Mouse (Mus musculus) neutrophil, adult 5-6 weeks (primary cell): ENCODE measurements around the gene Hyal1. TPM values are rescaled to one million over a fixed set of nuclear protein-coding genes. Genes with fewer than 3 reads are reported as not detected.

ENCODE experiments used
- ATAC-seq: fragments of 151-379, 151-347 bp; 2 replicates; pipeline ENCODE4 v1.8.0; 2017; ENCODE audit warnings: mild to moderate bottlenecking, moderate TSS enrichment; ENCODE audit not compliant: insufficient number of reproducible peaks, poor library complexity, low FRiP score, severe bottlenecking; ENCODE audit errors: extremely low read depth
- total RNA-seq: library from RNA; stranded (forward); fragments of 200-1000 nt; gene quantifications from 2 replicates; pipeline ENCODE4 v1.2.3, GENCODE M21; 2017

The Hyal1 gene
- 2.6 and 2.8 TPM in 2 replicates for total RNA-seq

DNA sequence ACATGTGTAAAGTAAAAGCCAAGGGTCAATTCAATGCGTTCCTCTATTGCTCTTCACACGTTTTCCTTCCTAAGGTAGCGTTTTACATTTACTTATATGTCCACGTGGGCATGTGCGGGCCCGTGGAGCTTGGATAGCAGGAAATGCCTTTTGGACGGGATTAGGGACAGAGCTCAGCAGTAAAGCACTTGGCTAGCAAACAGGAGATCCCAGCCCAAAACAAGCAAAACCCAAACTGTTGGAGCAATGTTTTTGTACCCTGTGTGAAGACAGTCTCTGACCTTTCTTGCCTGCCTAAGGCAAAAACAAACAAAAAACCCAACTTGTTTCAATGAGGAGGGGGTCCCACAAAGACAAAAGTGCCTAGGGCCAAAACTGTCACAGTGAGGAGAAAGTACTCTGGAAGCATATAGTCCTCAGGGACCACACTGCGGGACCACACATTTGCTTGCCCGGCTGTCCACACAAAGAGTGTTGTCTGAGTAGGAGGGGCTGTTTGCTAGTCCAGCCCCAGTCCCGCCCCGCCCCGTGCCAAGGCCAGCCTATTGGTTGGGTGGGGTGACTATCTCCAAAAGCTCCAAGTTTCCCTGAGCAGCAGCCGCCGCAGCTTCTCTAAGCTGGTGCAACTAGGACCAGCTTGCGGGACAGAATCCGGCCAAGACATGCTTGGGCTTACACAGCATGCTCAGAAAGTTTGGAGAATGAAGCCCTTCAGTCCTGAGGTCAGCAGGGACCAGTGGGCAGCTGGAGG lies at the start of gene Hyal1:
Gene Hyal1, plus strand, starts transcription at position 571 of the 751 bp plus-strand sequence.
- ATAC-seq: no peak

DNA sequence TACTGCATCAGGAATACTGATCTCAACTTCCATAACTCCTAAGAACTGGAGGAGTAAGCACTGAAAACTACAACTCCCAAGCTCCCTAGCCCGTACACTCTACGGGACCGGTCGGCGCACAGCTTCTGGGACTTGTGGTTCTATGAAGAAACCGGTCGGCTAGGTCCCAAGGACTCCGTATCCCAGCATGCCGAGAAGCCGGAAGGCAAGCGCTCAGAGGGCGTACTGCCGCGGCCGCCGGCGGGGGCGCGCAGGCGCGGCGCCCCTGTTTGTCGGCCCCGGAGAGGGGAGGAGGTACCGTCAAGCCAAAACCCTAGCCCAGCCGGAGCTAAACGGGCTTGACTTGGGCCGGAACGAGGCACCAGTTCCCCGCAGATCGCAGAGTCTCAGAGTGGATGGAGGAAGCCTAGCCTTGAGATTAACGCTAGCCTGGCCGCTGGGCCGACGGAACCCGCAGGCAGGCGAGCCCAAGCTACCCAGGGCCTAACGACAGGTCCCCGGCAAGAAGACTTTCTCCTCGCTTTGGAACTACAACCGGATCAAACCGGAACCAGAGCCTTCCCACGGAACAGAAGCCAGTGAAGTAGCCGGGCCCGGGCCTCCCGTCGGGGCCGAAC lies 42.8 kb upstream of the Hyal1 start, which contains the start of gene Tmem115:
Gene Tmem115, plus strand, starts transcription at position 155 of the 617 bp plus-strand sequence.
- ATAC-seq: peak; percentile 92

DNA sequence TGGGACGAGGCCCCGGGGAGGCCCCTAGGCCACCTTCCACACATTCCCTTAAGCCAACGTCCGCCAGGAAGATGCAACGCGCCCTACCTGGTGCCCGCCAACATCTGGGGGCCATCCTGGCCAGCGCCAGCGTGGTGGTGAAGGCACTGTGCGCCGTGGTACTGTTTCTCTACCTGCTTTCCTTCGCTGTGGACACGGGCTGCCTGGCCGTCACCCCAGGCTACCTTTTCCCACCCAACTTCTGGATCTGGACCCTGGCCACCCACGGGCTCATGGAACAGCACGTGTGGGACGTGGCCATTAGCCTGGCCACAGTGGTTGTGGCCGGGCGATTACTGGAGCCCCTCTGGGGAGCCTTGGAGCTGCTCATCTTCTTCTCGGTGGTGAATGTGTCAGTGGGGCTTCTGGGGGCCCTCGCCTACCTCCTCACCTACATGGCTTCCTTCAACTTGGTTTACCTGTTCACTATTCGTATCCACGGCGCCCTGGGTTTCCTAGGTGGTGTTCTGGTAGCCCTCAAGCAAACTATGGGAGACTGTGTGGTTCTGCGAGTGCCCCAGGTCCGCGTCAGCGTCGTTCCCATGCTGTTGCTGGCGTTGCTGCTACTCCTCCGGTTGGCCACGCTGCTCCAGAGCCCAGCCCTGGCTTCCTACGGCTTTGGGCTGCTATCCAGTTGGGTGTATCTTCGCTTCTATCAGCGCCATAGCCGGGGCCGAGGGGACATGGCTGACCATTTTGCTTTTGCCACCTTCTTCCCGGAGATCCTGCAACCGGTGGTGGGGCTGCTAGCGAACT lies 42.1 kb upstream of the Hyal1 start:
- ATAC-seq: no peak

GRCm38 (mm10) chr9:107538231-107538630 lies 38.5 kb upstream of the Hyal1 start:
- ATAC-seq: no peak

- ATAC-seq: no peak
These were observed 38.0 kb upstream of the Hyal1 start for GRCm38 (mm10) chr9:107538711-107539110.

DNA sequence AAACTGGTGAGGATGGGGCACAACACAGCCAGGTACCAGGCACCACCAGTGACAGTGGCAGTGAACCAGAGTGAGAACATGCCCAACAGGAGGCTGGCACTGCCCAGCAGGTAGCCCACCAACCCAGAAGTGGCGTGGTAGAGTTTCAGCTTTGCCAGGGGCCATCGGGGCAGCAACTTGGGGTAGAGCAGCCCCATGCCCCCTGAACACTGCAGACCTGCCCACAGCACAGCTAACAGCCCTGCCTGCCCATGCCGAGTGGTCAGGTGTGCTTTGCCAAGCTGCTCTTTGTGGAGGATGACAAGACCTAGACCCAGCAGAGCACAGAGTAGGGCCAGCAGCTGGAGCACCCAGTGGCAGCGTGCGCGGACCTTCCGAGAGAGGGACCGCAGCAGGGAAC lies 36.8 kb upstream of the Hyal1 start:
- no peak for ATAC-seq

DNA sequence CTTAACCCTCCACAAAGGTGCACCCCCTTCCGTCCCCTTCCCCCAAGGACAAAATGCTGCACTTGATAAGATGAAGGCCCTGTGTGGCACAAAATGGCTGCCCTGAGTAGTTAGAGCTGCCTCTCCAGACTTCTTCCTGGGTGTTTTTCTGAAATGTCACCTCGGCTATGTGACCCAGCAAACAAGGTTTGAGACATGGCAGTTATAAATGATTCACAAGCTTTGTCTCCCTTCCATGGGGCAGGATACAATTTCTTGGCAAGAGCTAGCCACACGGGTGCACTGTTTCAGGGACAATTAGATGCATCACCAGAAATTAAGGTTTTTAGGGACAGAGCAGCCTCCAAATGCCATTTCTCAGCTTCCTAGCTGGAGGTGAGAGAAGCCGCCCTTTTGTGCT lies 36.3 kb upstream of the Hyal1 start:
- ATAC-seq: no peak

DNA sequence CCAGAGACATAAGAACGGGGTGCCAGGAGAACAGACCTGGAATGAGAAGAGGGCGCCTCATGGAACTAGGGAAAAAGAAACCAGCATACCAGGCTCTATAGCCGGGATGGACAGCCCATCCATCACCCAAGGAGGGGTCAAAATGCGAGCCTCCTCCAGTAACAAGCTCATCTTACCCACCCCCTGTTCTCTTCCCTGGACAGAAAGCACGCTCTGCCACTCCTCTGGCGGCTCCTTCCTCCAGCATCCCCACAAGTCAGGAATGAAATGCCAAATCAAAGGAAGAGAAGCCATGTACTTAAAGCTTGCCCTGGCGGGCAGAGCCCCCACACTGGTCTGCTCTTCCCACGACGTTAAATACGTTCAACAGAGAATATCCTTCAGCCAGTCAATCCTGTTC lies 35.7 kb upstream of the Hyal1 start:
- no peak for ATAC-seq

DNA sequence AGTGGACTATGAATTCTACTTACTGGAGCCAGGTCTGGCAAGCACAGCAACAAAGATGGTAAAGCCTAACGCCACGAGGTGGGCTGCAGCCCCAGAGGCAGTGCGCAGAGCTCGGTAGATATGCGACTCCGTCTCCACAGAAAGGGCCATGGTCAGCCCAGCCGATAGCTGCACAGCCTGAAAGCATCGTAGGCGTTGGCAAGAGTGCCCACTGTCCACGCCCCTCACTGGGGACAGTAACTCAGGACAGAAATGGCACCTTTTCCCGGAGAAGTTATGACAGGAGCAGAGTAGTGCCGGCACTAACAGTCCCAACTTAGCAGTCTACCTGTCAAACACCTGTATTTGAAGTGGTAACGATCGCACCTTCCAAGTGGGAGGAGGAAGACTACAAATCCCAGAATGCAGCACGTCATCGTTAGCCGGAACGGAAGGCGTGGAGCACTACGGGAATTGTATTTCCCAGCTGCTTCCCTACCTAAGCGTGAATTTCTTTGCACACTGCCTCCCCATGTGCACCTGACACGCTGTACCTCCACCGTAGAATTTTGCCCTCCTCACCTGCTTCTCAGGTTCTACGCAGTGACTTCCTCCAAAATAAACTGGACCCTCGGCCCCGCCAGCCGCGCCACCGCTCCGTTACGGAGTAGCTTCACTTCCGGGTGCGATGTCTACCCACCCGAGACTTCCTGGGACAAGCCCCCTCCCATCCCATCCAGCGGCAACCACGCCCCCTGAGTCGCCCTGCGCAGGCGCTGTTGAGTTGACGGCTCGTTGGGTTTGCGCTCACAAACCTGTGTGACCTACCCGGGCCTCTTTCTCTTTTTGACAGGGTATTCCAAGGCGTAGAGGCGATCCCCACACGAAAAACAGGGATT lies 35.0 kb upstream of the Hyal1 start, which contains the start of the genes Cyb561d2 and Nprl2:
Gene Cyb561d2, minus strand, starts transcription at position 720 of the 878 bp plus-strand sequence.
Gene Nprl2, plus strand, starts transcription at position 753 of the 878 bp plus-strand sequence.
- peak; percentile 78 for ATAC-seq

GRCm38 (mm10) chr9:107542352-107542686 lies 34.4 kb upstream of the Hyal1 start:
- no peak for ATAC-seq

GRCm38 (mm10) chr9:107542721-107543120 lies 34.0 kb upstream of the Hyal1 start:
- ATAC-seq: no peak

DNA sequence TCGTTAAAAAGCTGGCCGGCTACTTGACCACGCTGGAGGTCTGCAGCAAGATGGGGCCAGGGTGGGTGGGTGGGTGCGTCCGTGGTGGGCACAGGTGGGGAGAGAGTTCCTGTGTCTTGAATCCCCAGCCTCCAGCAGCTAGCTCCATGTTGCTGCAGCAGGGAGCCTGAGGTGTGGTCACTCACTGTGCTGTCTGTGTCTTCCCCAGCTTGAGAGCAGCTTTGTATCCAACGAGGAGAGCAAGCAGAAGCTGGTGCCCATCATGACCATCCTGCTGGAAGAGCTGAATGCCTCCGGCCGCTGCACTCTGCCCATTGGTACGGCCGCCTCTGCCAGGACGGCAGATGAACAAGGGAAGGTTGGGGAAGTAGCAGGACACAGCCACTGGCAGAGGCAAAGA lies 33.4 kb upstream of the Hyal1 start:
- ATAC-seq: no peak

GRCm38 (mm10) chr9:107544196-107544700 lies 32.5 kb upstream of the Hyal1 start:
- ATAC-seq: no peak

- no peak for ATAC-seq
These were observed 32.0 kb upstream of the Hyal1 start for GRCm38 (mm10) chr9:107544729-107545128.

- ATAC-seq: no peak
These were observed 31.5 kb upstream of the Hyal1 start for GRCm38 (mm10) chr9:107545199-107545598.

- ATAC-seq: peak; percentile 17; the same call in 1 of the 2 replicates
These were observed 31.1 kb upstream of the Hyal1 start for GRCm38 (mm10) chr9:107545602-107546001.

GRCm38 (mm10) chr9:107547026-107547425 lies 29.7 kb upstream of the Hyal1 start, which contains the start of gene Zmynd10:
Gene Zmynd10 (plus strand): TSS chr9:107547298.
- ATAC-seq: peak; percentile 45

DNA sequence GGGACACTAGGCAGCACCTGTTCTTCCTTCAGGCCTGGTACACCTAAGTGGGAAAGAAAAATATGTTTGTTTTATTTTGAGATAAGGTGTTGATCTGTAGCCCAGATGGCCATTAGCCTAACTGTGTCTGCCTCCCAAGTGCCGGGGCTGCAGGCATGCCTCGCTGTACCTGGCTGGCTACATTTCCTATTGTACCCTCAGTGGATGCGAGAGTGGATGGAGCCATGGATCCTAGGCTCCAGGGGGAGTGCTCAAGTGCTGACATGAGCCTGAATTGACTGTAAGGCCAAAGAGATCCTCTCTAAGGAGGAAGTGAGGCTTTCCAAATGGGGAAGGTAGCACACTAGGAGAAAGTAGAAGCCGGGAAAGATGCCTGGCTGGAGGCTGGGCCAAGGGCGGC lies 28.8 kb upstream of the Hyal1 start:
- ATAC-seq: no peak
